Mouse (Mus musculus) heart, embryonic 11.5 days (tissue): ENCODE results near the gene Rab21. TPM values are rescaled to one million over a fixed set of nuclear protein-coding genes. Genes with fewer than 3 reads are reported as not detected.

ENCODE experiments used
- ATAC-seq: fragments of 200-750 bp; cut with Nextera tagmentation; replicated peaks from 2 replicates; pipeline ENCODE4 v1.8.0; 2017; ENCODE audit warnings: moderate library complexity; ENCODE audit not compliant: insufficient number of reproducible peaks, low FRiP score, low TSS enrichment
- H3K27ac ChIP-seq: fragments of 300-500 bp; sonication (generic); 2 replicates; pipeline ENCODE4 v1.5.1; 2014; ENCODE audit warnings: mild to moderate bottlenecking, low read depth, low read length
- H3K27me3 ChIP-seq: fragments of 300-500 bp; sonication (generic); 2 replicates; pipeline ENCODE4 v1.6.1; 2014; ENCODE audit warnings: mild to moderate bottlenecking, low read length, mixed read lengths; ENCODE audit not compliant: control insufficient read depth, insufficient read depth
- H3K36me3 ChIP-seq: fragments of 300-500 bp; sonication (generic); 2 replicates; pipeline ENCODE4 v1.6.1; 2014; ENCODE audit warnings: mild to moderate bottlenecking, low read length, moderate library complexity, mixed read lengths; ENCODE audit not compliant: control insufficient read depth, insufficient read depth
- H3K4me1 ChIP-seq: fragments of 300-500 bp; sonication (generic); 2 replicates; pipeline ENCODE4 v1.6.1; 2014; ENCODE audit warnings: low read length; ENCODE audit not compliant: control insufficient read depth, insufficient read depth
- H3K4me2 ChIP-seq: fragments of 300-500 bp; sonication (generic); 2 replicates; pipeline ENCODE4 v1.6.1; 2014; ENCODE audit warnings: mild to moderate bottlenecking, moderate library complexity
- H3K4me3 ChIP-seq: fragments of 300-500 bp; sonication (generic); 2 replicates; pipeline ENCODE4 v1.5.1; 2014; ENCODE audit warnings: low read depth, low read length
- H3K9ac ChIP-seq: fragments of 300-500 bp; sonication (generic); 2 replicates; pipeline ENCODE4 v1.6.1; 2014; ENCODE audit warnings: mild to moderate bottlenecking, low read depth, low read length, moderate library complexity
- H3K9me3 ChIP-seq: fragments of 300-500 bp; sonication (generic); replicated peaks from 2 replicates; pipeline ENCODE4 v1.6.1; 2016; ENCODE audit warnings: low read length; ENCODE audit not compliant: control insufficient read depth
- WGBS: fragments of 180-500 bp; shearing (Covaris S2); extraction: QIAGEN DNeasy Blood & Tissue Kit; methylation state at CpG from one replicate; pipeline ENCODE4 v1.1.7; 2014; ENCODE audit not compliant: insufficient replicate concordance; 5-methylcytosine and 5-hydroxymethylcytosine counted together
- polyA plus RNA-seq: library from polyadenylated mRNA; unstranded; fragments of >200 nt; fragmentation: Nextera tagmentation; extraction: Ambion mirVana; gene quantifications from 2 replicates; pipeline ENCODE4 v1.2.1, GENCODE M21; 2014

Gene Rab21
- polyA plus RNA-seq, 1 experiment from 2014 or later = 10.3 TPM

DNA sequence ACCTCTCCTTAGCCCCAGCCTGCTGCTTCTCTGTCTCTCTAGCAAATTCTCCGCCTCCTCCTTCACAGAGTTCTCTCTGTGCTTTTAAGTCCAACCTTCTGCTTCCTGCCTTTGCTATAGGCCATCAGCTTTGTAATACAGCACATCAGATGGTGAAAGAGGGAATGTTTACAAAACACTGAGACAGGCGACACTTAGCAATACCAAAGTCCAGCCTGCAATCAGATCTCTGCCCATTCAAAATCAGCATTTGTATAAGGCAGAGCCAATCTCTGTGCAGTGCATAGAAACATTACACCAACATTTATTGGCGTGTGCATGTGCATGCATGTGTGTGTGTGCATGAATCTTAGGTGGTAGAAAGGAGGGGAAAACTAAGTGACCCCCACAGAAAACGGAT lies 77.5 kb downstream of the Rab21 start:
- Histone ChIP-seq H3K4me1 (peaks cover 5% of the 10 kb centered on the region; the same call in 1 of the 2 replicates), H3K9me3 (no peaks in the 10 kb centered on the region), H3K27ac (no peak overlapping the region), H3K27me3 (no peaks in the 10 kb centered on the region), H3K4me2 (no peak overlapping the region), H3K4me3 (no peak overlapping the region), H3K9ac (no peak overlapping the region), H3K36me3 (peaks cover 10% of the 10 kb centered on the region)
- WGBS = 85% methylated on average over 4 of the region's 4 CpGs
- no peak for ATAC-seq

Other genes with a start within 250 kb of the Rab21 start
- gene Tph2, start 130.6 kb downstream of the Rab21 start, polyA plus RNA-seq = not detected in 2 replicates
- 38.0 and 41.1 TPM in 2 replicates for gene Tbc1d15, start 64.1 kb downstream of the Rab21 start, polyA plus RNA-seq
- gene Tmem19, start 46.9 kb upstream of the Rab21 start, polyA plus RNA-seq = 21.3 and 22.3 TPM in 2 replicates
- gene Thap2, start 68.8 kb upstream of the Rab21 start, polyA plus RNA-seq = 14.0 and 18.2 TPM in 2 replicates
- 19.7 and 22.8 TPM in 2 replicates for gene Zfc3h1, start 69.4 kb upstream of the Rab21 start, polyA plus RNA-seq